32 mouse cellular contexts compared by ENCODE assay signal in the genomic region with DNA sequence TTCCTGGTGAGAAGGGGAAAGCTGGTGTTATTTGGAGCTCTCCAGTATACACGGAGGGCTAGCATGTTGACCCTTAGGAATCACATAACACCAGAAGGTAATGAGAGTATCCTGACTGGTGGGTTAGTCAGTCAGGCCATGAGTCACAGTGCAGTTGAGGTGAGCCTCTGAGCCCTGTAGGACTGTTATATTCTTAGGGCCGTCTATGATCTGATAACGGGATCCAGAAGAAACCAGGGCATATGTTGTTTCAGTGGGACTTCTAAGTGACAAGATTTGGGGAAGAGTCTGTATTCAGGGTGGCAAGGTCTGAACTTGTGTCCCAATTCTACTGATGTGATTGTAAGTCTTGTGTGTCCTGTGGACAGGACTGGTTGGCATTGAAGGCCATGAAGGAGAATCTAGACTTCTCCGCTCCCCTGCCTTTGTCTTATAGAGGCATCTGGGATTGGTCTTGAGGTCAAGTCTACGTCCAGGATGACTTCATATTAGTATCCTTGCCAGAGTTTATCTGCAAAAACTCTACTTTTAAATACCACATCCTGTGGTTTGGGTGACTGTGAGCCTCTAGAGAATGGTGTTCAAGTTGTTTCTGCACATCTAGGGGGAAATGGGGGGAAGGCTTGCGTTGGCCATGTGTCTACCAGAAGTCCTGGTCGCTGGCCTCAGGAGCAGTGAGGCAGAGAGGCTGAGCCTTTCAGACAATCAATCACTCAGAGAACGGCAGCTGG.
DNase-seq lines count a peak whose midpoint lies in the region; ATAC-seq and TF ChIP-seq lines count a peak whose summit lies in the region.
"Had no signal": no experiment of that assay in that cellular context is flagged by ENCODE, and none has a peak within 500 bp of the region (broad histone marks: within the 10 kb centered on the region; RNA-seq: fewer than 3 reads in every experiment).

No protein-coding gene starts in this region.

- H3K9me3 ChIP-seq in kidney, embryonic 16.5 days (ENCODE audit: low read length), result peaks cover 4% of the 10 kb centered on the region; the same call in 1 of the 2 replicates
- H3K9me3 ChIP-seq: heart, embryonic 10.5 days; heart, embryonic 15.5 days; hindbrain, embryonic 13.5 days; limb, embryonic 10.5 days; limb, embryonic 15.5 days; liver, embryonic 13.5 days; midbrain, embryonic 10.5 days; midbrain, embryonic 15.5 days; neural tube, embryonic 12.5 days; stomach, embryonic 15.5 days had no signal

- DNase-seq in adrenal gland, adult 2 months, result peak; percentile 25
- DNase-seq in adrenal gland, postnatal 4 days (ENCODE audit: low spot score in 2 of 2), result no peak
- DNase-seq in kidney, adult 8-10 months, result no peak
- no peak for DNase-seq in right cerebral cortex, adult 18-20 months
- DNase-seq in layer of hippocampus, adult 8-10 months (ENCODE audit: low spot score in 2 of 2), result no peak
- DNase-seq: adrenal gland, postnatal 14 days; cerebellum, adult 18-20 months; cerebellum, postnatal 10 days; gastrocnemius, adult 2 months; kidney, adult 11 months; kidney, postnatal 36 days; layer of hippocampus, postnatal 36 days; liver, embryonic 13.5 days; lung, adult 18-20 months; lung, postnatal 10 days; thymus, postnatal 14 days had no signal

- no peak overlapping the region for H3ac ChIP-seq in myocyte (ENCODE audit: control insufficient read depth, insufficient read length)

- H3K4me3 ChIP-seq in kidney, embryonic 16.5 days (ENCODE audit: low read length), result no peak overlapping the region
- peak overlapping the region; percentile 16 for H3K4me3 ChIP-seq in myocyte
- H3K4me3 ChIP-seq: erythroblast, embryonic 14.5 days; gastrocnemius, adult 2 months; heart, embryonic 10.5 days; heart, embryonic 15.5 days; hindbrain, embryonic 13.5 days; limb, embryonic 10.5 days; limb, embryonic 15.5 days; liver, embryonic 13.5 days; midbrain, embryonic 10.5 days; midbrain, embryonic 15.5 days; neural tube, embryonic 12.5 days; stomach, embryonic 15.5 days had no signal

- peaks cover 24% of the 10 kb centered on the region for H3K4me1 ChIP-seq in kidney, embryonic 16.5 days (ENCODE audit: insufficient read depth, low read length)
- H3K4me1 ChIP-seq: limb, embryonic 15.5 days; midbrain, embryonic 15.5 days; neural tube, embryonic 12.5 days; stomach, embryonic 15.5 days had no signal

- no peak for ATAC-seq in kidney, embryonic 16.5 days (ENCODE audit: low FRiP score, low TSS enrichment)
- peak; percentile 71 for ATAC-seq in common myeloid progenitor, adult 5-6 weeks (replicated peaks; ENCODE audit: low read depth, poor library complexity, severe bottlenecking)
- ATAC-seq: CD4-positive, CD25-positive, alpha-beta regulatory T cell, adult 4 months; forebrain, embryonic 16.5 days; midbrain, embryonic 15.5 days had no signal

- H3K79me2 ChIP-seq in myocyte (ENCODE audit: control insufficient read depth, insufficient read depth), result peaks cover 7% of the 10 kb centered on the region

- H3K4me2 ChIP-seq in kidney, embryonic 16.5 days (replicated peaks; ENCODE audit: low read depth, low read length), result no peak overlapping the region
- H3K4me2 ChIP-seq in myocyte (ENCODE audit: low read depth), result peak overlapping the region; percentile 67
- H3K4me2 ChIP-seq: heart, embryonic 15.5 days; hindbrain, embryonic 13.5 days; limb, embryonic 15.5 days; liver, embryonic 13.5 days; midbrain, embryonic 15.5 days; neural tube, embryonic 12.5 days; stomach, embryonic 15.5 days had no signal

- no peak overlapping the region for H3K9ac ChIP-seq in kidney, embryonic 16.5 days (replicated peaks; ENCODE audit: low read length)
- H3K9ac ChIP-seq: heart, embryonic 15.5 days; hindbrain, embryonic 13.5 days; limb, embryonic 15.5 days; liver, embryonic 13.5 days; midbrain, embryonic 15.5 days; neural tube, embryonic 12.5 days; stomach, embryonic 15.5 days had no signal

- H3K36me3 ChIP-seq in kidney, embryonic 16.5 days (ENCODE audit: insufficient read depth, low read length), result peaks cover 3% of the 10 kb centered on the region; the same call in 1 of the 2 replicates
- H3K36me3 ChIP-seq in myocyte (ENCODE audit: control insufficient read depth, insufficient read depth), result no peaks in the 10 kb centered on the region
- H3K36me3 ChIP-seq: heart, embryonic 10.5 days; heart, embryonic 15.5 days; hindbrain, embryonic 13.5 days; limb, embryonic 10.5 days; limb, embryonic 15.5 days; liver, embryonic 13.5 days; midbrain, embryonic 10.5 days; midbrain, embryonic 15.5 days; neural tube, embryonic 12.5 days; stomach, embryonic 15.5 days had no signal

- H3K27ac ChIP-seq in kidney, embryonic 16.5 days (ENCODE audit: low read length), result peak overlapping the region; percentile 19; the same call in 1 of the 2 replicates
- H3K27ac ChIP-seq: gastrocnemius, adult 2 months; heart, embryonic 10.5 days; heart, embryonic 15.5 days; hindbrain, embryonic 13.5 days; limb, embryonic 15.5 days; liver, embryonic 13.5 days; macrophage; midbrain, embryonic 10.5 days; midbrain, embryonic 15.5 days; neural tube, embryonic 12.5 days; stomach, embryonic 15.5 days had no signal

- WGBS in kidney, embryonic 16.5 days, result 55% methylated on average over 8 of the region's 8 CpGs

- TF ChIP-seq POLR2A in myocyte (IDR thresholded peaks at IDR 0.05; ENCODE audit: insufficient read length, low read depth), result no peak

- no peaks in the 10 kb centered on the region for H3K27me3 ChIP-seq in kidney, embryonic 16.5 days (ENCODE audit: insufficient read depth, low read length)
- H3K27me3 ChIP-seq in myocyte (ENCODE audit: control insufficient read depth, insufficient read depth, insufficient read length), result no peaks in the 10 kb centered on the region
- H3K27me3 ChIP-seq: heart, embryonic 15.5 days; hindbrain, embryonic 13.5 days; limb, embryonic 15.5 days; liver, embryonic 13.5 days; midbrain, embryonic 15.5 days; neural tube, embryonic 12.5 days; stomach, embryonic 15.5 days had no signal

TF ChIP-seq in myocyte, 11 proteins besides CTCF, POLR2A, EP300 and RAD21:
- TF ChIP-seq TCF3 (IDR thresholded peaks at IDR 0.05; ENCODE audit: insufficient read length, low read depth) (no peak), SRF (IDR thresholded peaks at IDR 0.05; ENCODE audit: control insufficient read depth, insufficient read length, low read depth) (no peak), MYOG (IDR thresholded peaks at IDR 0.05; ENCODE audit: control insufficient read depth in 1 of 3, insufficient read depth in 1 of 3, insufficient read length in 2 of 3, low read depth in 2 of 3) (no peak), POLR2AphosphoS2 (IDR thresholded peaks at IDR 0.05; ENCODE audit: insufficient read length, low read depth) (no peak), REST (IDR thresholded peaks at IDR 0.05; ENCODE audit: insufficient read depth, insufficient read length) (no peak), CEBPB (IDR thresholded peaks at IDR 0.05; ENCODE audit: insufficient read depth, poor library complexity, severe bottlenecking) (no peak), MYOD1 (IDR thresholded peaks at IDR 0.05; ENCODE audit: control insufficient read depth in 1 of 3, insufficient read length in 2 of 3, low read depth in 2 of 3) (no peak), MAX (IDR thresholded peaks at IDR 0.05; ENCODE audit: low read depth) (no peak), TCF12 (IDR thresholded peaks at IDR 0.05; ENCODE audit: insufficient read depth, poor library complexity, severe bottlenecking) (no peak), E2F4 (IDR thresholded peaks at IDR 0.05; ENCODE audit: insufficient read depth) (no peak), USF1 (IDR thresholded peaks at IDR 0.05; ENCODE audit: low read depth) (no peak)
